Mouse (Mus musculus) hindbrain, postnatal 0 days (tissue): ENCODE measurements around the gene Mcu. TPM values are rescaled to one million over a fixed set of nuclear protein-coding genes. Genes with fewer than 3 reads are reported as not detected.

ENCODE experiments used
- ATAC-seq: fragments of 200-750 bp; cut with Nextera tagmentation; 2 replicates; pipeline ENCODE4 v1.8.0; 2017; ENCODE audit warnings: mild to moderate bottlenecking, moderate TSS enrichment, moderate library complexity
- DNase-seq: peaks from one replicate; pipeline ENCODE4 v3.0.0-alpha.2; 2015; ENCODE audit warnings: low spot score
- H3K27ac ChIP-seq: fragments of 300-500 bp; sonication (generic); 2 replicates; pipeline ENCODE4 v1.5.1; 2014; ENCODE audit warnings: mild to moderate bottlenecking
- H3K27me3 ChIP-seq: fragments of 300-500 bp; sonication (generic); 2 replicates; pipeline ENCODE4 v1.6.1; 2014; ENCODE audit warnings: low read length, mixed read lengths; ENCODE audit not compliant: insufficient read depth
- H3K36me3 ChIP-seq: fragments of 300-500 bp; sonication (generic); 2 replicates; pipeline ENCODE4 v1.6.1; 2014; ENCODE audit warnings: low read length, mixed read lengths; ENCODE audit not compliant: insufficient read depth
- H3K4me1 ChIP-seq: fragments of 300-500 bp; sonication (generic); 2 replicates; pipeline ENCODE4 v1.6.1; 2014; ENCODE audit warnings: antibody characterized with exemption, low read length, mixed read lengths; ENCODE audit not compliant: insufficient read depth
- H3K4me2 ChIP-seq: fragments of 300-500 bp; sonication (generic); 2 replicates; pipeline ENCODE4 v1.6.1; 2014; ENCODE audit warnings: low read depth, mild to moderate bottlenecking, low read length, moderate library complexity, mixed read lengths
- H3K4me3 ChIP-seq: fragments of 300-500 bp; sonication (generic); 2 replicates; pipeline ENCODE4 v1.5.1; 2014; ENCODE audit warnings: low read length
- H3K9ac ChIP-seq: fragments of 300-500 bp; sonication (generic); replicated peaks from 2 replicates; pipeline ENCODE4 v1.6.1; 2014; ENCODE audit warnings: mild to moderate bottlenecking, low read length, moderate library complexity, mixed read lengths
- H3K9me3 ChIP-seq: fragments of 300-500 bp; sonication (generic); 2 replicates; pipeline ENCODE4 v1.6.1; 2016; ENCODE audit warnings: low read length, mixed read lengths
- CTCF ChIP-seq: IDR thresholded peaks from 2 replicates; pipeline ENCODE4 v1.5.1; 2016; ENCODE audit warnings: antibody characterized with exemption, control low read depth, low read depth
- WGBS: fragments of 180-500 bp; shearing (Covaris S2); extraction: QIAGEN DNeasy Blood & Tissue Kit; methylation state at CpG from one replicate; pipeline ENCODE4 v1.1.7; 2014; 5-methylcytosine and 5-hydroxymethylcytosine counted together
- polyA plus RNA-seq: library from polyadenylated mRNA; unstranded; fragments of >200 nt; fragmentation: Nextera tagmentation; extraction: Ambion mirVana; gene quantifications from 2 replicates; pipeline ENCODE4 v1.2.1, GENCODE M21; 2015
- total RNA-seq: library from RNA; depleted of rRNA; stranded (reverse); fragments of >200 nt; gene quantifications from 2 replicates; pipeline ENCODE4 v1.2.3, GENCODE M21; 2014; rRNA removed

The Mcu gene
- total RNA-seq (27.5 and 33.4 TPM in 2 replicates), polyA plus RNA-seq (44.9 and 47.3 TPM in 2 replicates)

DNA sequence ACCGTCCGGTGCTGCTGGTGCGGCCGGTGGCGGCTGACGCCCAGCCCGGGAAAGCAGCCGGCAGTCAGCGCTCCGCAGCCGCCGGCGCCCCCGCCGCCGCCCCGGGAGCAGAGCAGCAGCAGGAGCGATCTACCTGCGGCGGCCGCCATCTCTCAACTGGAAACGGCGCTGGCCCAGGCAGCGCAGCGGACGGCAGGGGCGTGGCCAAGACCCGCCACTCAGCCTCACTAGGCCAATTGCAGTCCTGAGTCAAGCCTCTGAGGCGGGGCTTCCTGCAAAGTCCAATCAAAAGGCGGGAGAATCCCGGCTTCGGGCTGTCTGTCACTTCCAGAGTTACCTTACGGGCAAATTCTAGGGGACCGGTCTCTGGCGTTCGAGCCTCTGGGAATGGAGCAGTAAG is at the start of gene Mcu:
TSS of gene Mcu (minus strand) at position 171 of the 400 bp plus-strand sequence.
- DNase-seq: peak; percentile 98
- Histone ChIP-seq H3K9ac (peak within 1 kb of the TSS; percentile 93), H3K27me3 (no peaks in the 10 kb centered on the region), H3K36me3 (no peaks in the 10 kb centered on the region), H3K4me3 (peak within 1 kb of the TSS; percentile 95), H3K9me3 (no peaks in the 10 kb centered on the region), H3K4me2 (peak within 1 kb of the TSS; percentile 74), H3K27ac (peak within 1 kb of the TSS; percentile 88), H3K4me1 (no peaks in the 10 kb centered on the region)
- under 1% methylated on average over 31 of the region's 36 CpGs for WGBS
- TF ChIP-seq CTCF: no peak
- peak; percentile 99 for ATAC-seq

DNA sequence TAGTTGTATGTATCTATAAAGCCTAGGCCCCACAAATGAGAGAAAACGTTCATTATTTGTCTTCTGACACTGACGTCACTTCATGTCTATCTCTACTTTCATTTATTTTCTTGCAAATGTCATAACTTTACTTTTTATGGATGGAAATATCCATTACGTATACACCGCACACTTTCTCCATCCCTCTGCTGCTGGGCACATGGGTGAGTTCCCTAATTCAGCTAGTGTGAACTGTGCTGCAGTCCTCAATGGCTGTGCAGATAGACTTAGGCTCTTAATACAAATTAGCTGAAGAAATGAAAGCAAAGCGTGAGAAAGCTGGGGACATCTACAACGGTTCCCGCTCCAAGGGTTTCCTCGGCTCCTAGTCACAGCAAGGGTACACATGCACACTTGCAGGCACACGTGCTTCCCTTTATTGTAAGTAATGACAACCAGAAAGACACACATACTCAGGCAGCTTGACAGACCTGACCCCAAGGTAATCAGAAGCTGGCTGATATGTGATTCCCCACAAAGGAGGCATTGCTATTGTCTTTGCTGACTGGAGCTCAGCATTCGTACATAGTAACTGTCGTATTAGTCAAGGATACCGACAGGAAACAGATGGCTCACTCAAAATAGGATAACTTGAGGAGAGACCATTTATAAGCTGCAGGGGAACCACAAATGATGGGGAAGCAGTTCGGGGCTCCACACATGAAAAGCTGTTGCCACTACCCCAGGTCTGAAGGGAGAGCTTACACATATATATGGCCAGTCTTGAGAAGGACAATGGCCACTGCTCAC is 49.2 kb upstream of the Mcu start:
- Histone ChIP-seq H3K4me1 (no peaks in the 10 kb centered on the region), H3K27ac (no peak overlapping the region), H3K9me3 (no peaks in the 10 kb centered on the region), H3K9ac (no peak overlapping the region), H3K36me3 (no peaks in the 10 kb centered on the region), H3K27me3 (no peaks in the 10 kb centered on the region), H3K4me3 (no peak overlapping the region), H3K4me2 (no peak overlapping the region)
- ATAC-seq (no peak), DNase-seq (no peak)
- WGBS: 73% methylated on average over 13 of the region's 13 CpGs
- no peak for TF ChIP-seq CTCF

DNA sequence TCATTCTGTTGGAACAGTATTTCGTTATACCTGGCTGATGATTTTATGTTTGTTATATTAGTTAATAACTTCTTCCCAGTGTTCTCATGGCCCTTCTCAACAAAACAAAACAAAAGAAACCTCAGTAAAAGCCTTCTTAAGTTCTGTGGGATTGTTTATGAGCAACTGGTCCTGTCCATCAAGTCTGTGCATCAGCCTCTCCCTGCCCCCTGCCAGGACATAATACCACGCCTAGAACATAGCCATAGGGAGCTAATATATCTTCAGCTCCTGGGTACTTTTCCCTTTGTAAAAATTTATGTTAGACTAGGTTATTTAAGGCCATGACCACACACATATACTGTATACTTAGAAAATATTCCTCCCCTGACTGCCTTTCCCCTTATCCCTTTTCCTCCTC is 48.3 kb upstream of the Mcu start:
- H3K27ac ChIP-seq: no peak overlapping the region
- no peak overlapping the region for H3K9ac ChIP-seq
- no peaks in the 10 kb centered on the region for H3K4me1 ChIP-seq
- TF ChIP-seq CTCF: no peak
- H3K36me3 ChIP-seq: no peaks in the 10 kb centered on the region
- H3K4me2 ChIP-seq: no peak overlapping the region
- 0 out of 2 replicates have a peak, but pooled peaks cover 4% of the 10 kb centered on the region for H3K9me3 ChIP-seq
- H3K27me3 ChIP-seq: no peaks in the 10 kb centered on the region
- no peak for DNase-seq
- ATAC-seq: no peak
- H3K4me3 ChIP-seq: no peak overlapping the region
- 62% methylated on average over 2 of the region's 2 CpGs for WGBS

DNA sequence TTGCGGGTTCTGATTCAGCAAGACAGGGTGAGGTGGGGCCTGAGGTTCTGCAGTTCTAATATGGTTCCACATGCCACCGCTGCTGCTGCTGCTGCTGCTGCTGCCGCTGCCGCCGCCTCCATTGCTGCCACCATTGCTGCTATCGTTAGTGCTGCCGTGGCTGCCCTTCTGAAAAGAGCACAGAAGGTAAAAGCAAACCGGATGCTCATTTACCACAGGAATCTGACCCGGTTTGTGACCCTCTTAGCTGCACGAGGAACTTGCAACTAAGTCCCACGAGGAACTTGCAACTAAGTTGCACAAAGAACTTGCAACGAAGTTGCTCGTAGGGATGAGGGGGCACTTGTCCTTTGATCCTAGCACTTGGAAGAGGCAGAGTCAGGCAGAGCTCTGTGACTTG is 40.3 kb upstream of the Mcu start:
- no peak overlapping the region for H3K4me2 ChIP-seq
- TF ChIP-seq CTCF: no peak
- 0 out of 2 replicates have a peak, but pooled peaks cover 4% of the 10 kb centered on the region for H3K9me3 ChIP-seq
- no peak overlapping the region for H3K4me3 ChIP-seq
- H3K4me1 ChIP-seq: no peaks in the 10 kb centered on the region
- no peaks in the 10 kb centered on the region for H3K27me3 ChIP-seq
- DNase-seq (no peak), ATAC-seq (no peak)
- no peaks in the 10 kb centered on the region for H3K36me3 ChIP-seq
- 83% methylated on average over 13 of the region's 13 CpGs for WGBS
- H3K9ac ChIP-seq: no peak overlapping the region
- no peak overlapping the region for H3K27ac ChIP-seq

DNA sequence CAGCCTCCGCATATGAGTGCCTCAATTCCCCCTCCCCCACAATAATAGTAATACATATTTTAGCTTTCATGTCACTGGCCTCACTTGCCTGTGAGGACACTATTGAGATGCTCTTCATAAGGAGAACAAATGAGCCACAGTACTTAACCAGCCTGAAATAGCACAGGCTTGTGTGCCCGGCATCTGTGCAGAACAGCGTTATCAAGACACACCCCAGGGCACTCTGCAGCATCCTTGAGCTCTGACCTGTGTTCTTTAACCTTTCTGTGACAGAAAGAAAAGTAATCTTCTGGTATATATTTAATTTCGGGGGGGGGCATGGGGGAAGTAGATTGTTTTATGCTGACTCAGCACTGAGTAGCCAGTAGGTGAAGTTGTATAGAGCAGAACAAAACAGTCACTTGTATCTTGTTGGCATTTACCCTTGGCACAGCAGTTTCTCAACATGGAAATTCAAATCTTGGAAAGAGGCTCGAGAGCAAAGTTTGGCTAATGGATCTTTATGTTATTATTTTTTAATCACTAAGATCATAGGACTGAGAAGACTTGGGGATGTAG is 30.4 kb upstream of the Mcu start:
- Histone ChIP-seq H3K27ac (no peak overlapping the region), H3K9ac (no peak overlapping the region), H3K4me1 (no peaks in the 10 kb centered on the region), H3K27me3 (no peaks in the 10 kb centered on the region), H3K4me2 (no peak overlapping the region), H3K4me3 (no peak overlapping the region), H3K9me3 (no peaks in the 10 kb centered on the region), H3K36me3 (no peaks in the 10 kb centered on the region)
- DNase-seq (no peak), ATAC-seq (no peak)
- WGBS: 86% methylated on average over 5 of the region's 5 CpGs
- no peak for TF ChIP-seq CTCF

DNA sequence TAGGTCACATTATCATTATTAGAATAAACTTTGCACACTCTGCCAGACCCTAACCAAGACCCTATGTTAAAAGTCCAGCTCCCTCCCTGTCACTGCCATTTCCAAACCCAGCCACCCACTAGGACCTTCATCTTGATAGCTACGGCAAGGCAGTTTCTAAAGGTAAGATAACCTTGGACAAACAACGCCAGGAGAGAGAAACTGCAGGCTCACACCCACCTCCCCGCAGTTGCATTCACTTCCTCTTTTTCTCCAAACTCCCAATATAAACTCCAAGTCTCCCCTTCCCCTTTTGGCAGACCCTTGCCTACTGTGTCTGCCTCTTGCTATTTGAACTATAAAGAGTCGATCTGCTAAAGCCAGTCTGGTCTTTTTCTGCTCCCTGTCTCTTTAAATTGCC is 28.7 kb upstream of the Mcu start:
- 84% methylated on average over 4 of the region's 4 CpGs for WGBS
- H3K36me3 ChIP-seq: no peaks in the 10 kb centered on the region
- H3K9ac ChIP-seq: no peak overlapping the region
- H3K27ac ChIP-seq: no peak overlapping the region
- H3K27me3 ChIP-seq: no peaks in the 10 kb centered on the region
- H3K9me3 ChIP-seq: no peaks in the 10 kb centered on the region
- no peaks in the 10 kb centered on the region for H3K4me1 ChIP-seq
- ATAC-seq: no peak
- DNase-seq: no peak
- no peak overlapping the region for H3K4me2 ChIP-seq
- no peak overlapping the region for H3K4me3 ChIP-seq
- no peak for TF ChIP-seq CTCF

DNA sequence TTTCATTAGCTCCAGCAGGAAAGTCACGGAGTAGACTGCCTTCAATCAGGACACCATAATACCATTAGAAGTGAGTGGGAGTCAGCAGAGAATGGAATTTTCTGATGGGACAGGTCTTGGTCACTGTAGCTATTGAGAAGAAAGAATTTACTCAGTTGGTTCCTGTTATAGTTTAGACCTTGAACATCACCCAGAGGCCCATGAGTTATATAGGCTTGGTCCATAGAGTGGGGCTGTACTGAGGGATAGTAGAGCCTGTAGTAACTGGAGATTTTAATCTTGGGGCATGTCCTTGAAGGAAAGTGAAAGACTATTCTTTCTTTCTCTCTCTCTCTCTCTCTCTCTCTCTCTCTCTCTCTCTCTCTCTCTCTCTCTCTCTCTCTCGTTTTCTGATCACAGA is 28.2 kb upstream of the Mcu start:
- Histone ChIP-seq H3K4me1 (no peaks in the 10 kb centered on the region), H3K4me2 (no peak overlapping the region), H3K9me3 (no peaks in the 10 kb centered on the region), H3K4me3 (no peak overlapping the region), H3K36me3 (no peaks in the 10 kb centered on the region), H3K9ac (no peak overlapping the region), H3K27me3 (no peaks in the 10 kb centered on the region), H3K27ac (no peak overlapping the region)
- no peak for TF ChIP-seq CTCF
- 78% methylated on average over 2 of the region's 2 CpGs for WGBS
- DNase-seq (no peak), ATAC-seq (no peak)
